Comparison of ENCODE assay signal across 9 mouse cellular contexts in genomic region chr12:71885717-71886116, GRCm38 (mm10). TPM values are rescaled to one million over a fixed set of nuclear protein-coding genes. Genes with fewer than 3 reads are reported as not detected.
A peak's percentile ranks its signal among the peaks of the same experiment; 100 is the strongest.
DNase-seq lines count a peak whose midpoint lies in the region; ATAC-seq and TF ChIP-seq lines count a peak whose summit lies in the region.
"Had no signal": no experiment of that assay in that cellular context is flagged by ENCODE, and none has a peak within 500 bp of the region (broad histone marks: within the 10 kb centered on the region; RNA-seq: fewer than 3 reads in every experiment).

No protein-coding gene starts in this region.

- H3K9me3 ChIP-seq in kidney, embryonic 14.5 days (ENCODE audit: control insufficient read depth, low read length) = no peaks in the 10 kb centered on the region

- WGBS in kidney, adult 2 months = 61% methylated on average over 4 of the region's 4 CpGs
- WGBS in kidney, embryonic 14.5 days = 60% methylated on average over 4 of the region's 4 CpGs

- peak overlapping the region; percentile 52 for H3K27ac ChIP-seq in kidney, adult 2 months (ENCODE audit: insufficient read depth, low read depth, low read length)
- no peak overlapping the region for H3K27ac ChIP-seq in kidney, embryonic 14.5 days (ENCODE audit: low read depth, low read length)

- ATAC-seq in kidney, embryonic 14.5 days (ENCODE audit: low FRiP score, low TSS enrichment) = no peak

- H3K36me3 ChIP-seq in kidney, adult 2 months (ENCODE audit: control insufficient read depth, insufficient read depth, low read length) = no peaks in the 10 kb centered on the region
- no peaks in the 10 kb centered on the region for H3K36me3 ChIP-seq in kidney, embryonic 14.5 days (ENCODE audit: control insufficient read depth, insufficient read depth, low read length)

- TF ChIP-seq CTCF in kidney, adult 2 months (conservative IDR thresholded peaks at IDR 0.05; ENCODE audit: insufficient read depth, insufficient read length, low read depth, low read length) = no peak

- H3K4me2 ChIP-seq in kidney, embryonic 14.5 days (replicated peaks; ENCODE audit: low read depth, low read length) = no peak overlapping the region

- intact Hi-C loops in heart, postnatal 36 days (cut with DNase I) = loop anchor here (2.0 to 5.0 kb wide), 3 partner anchors 23 to 92 kb away; no protein-coding TSS in a partner anchor
- intact Hi-C loops in left cerebral cortex, postnatal 14 days (cut with DNase I) = no loop called here

- no peaks in the 10 kb centered on the region for H3K27me3 ChIP-seq in kidney, adult 2 months (replicated peaks; ENCODE audit: control insufficient read depth, insufficient read depth, low read length)
- H3K27me3 ChIP-seq in kidney, embryonic 14.5 days (ENCODE audit: control insufficient read depth, insufficient read depth, low read length) = no peaks in the 10 kb centered on the region

- DNase-seq in kidney, adult 2 months = peak; percentile 70
- DNase-seq in adrenal gland, postnatal 36 days = peak; percentile 20 to 27
- DNase-seq in heart, postnatal 36 days = peak; percentile 55 to 63
- DNase-seq in lung, postnatal 36 days = peak; percentile 85
- no peak for DNase-seq in left cerebral cortex, postnatal 14 days (ENCODE audit: low spot score in 2 of 2)
- DNase-seq in c-Kit-positive CD71-positive TER-119-positive erythroid progenitor cells, embryonic 14.5 days (ENCODE audit: low spot score) = no peak
- DNase-seq in ovary, adult 18-20 months (ENCODE audit: low spot score) = no peak
- DNase-seq: thymus, postnatal 36 days had no signal

- H3K4me1 ChIP-seq in kidney, adult 2 months (ENCODE audit: control insufficient read depth, insufficient read depth, low read length) = peaks cover 14% of the 10 kb centered on the region
- peaks cover 16% of the 10 kb centered on the region for H3K4me1 ChIP-seq in kidney, embryonic 14.5 days (ENCODE audit: control insufficient read depth, insufficient read depth, low read length)

- TF ChIP-seq POLR2A in kidney, adult 2 months (IDR thresholded peaks at IDR 0.05; ENCODE audit: low read depth, low read length) = no peak

- peak overlapping the region; percentile 19 for H3K4me3 ChIP-seq in kidney, adult 2 months (ENCODE audit: insufficient read depth, low read depth, low read length)
- no peak overlapping the region for H3K4me3 ChIP-seq in kidney, embryonic 14.5 days (ENCODE audit: low read length)

- H3K9ac ChIP-seq in kidney, embryonic 14.5 days (ENCODE audit: low read depth, low read length) = no peak overlapping the region

RNA-seq across cellular contexts. Expression of gene Daam1, which starts 54.8 kb away (rescaled TPM):
- 4.7 and 5.2 TPM in 2 replicates for polyA plus RNA-seq in kidney, adult 2 months (2012; rRNA removed)
- polyA plus RNA-seq in kidney, embryonic 14.5 days (2014; fragmentation: Nextera tagmentation; extraction: Ambion mirVana) = 7.4 and 13.0 TPM in 2 replicates
- total RNA-seq in adrenal gland, postnatal 36 days (2021) = 10 to 100 TPM; 20.0 to 21.6 TPM
- 10 to 100 TPM; 68.1 to 82.1 TPM for total RNA-seq in heart, postnatal 36 days (2021)
- total RNA-seq in left cerebral cortex, postnatal 14 days (2021) = 10 to 100 TPM; 65.9 to 67.3 TPM

Comparison
In these comparisons a context has a peak if more than half of its experiments do, and no peak if none do; other contexts are left out.
1. DNase-seq: peak in kidney, adult 2 months (single experiment), adrenal gland, postnatal 36 days (2 of 2), heart, postnatal 36 days (2 of 2) and lung, postnatal 36 days (single experiment); none in left cerebral cortex, postnatal 14 days (0 of 2), c-Kit-positive CD71-positive TER-119-positive erythroid progenitor cells, embryonic 14.5 days (single experiment) and ovary, adult 18-20 months (single experiment).